Comparison of ENCODE assay signal across 36 mouse cellular contexts in the genomic region with DNA sequence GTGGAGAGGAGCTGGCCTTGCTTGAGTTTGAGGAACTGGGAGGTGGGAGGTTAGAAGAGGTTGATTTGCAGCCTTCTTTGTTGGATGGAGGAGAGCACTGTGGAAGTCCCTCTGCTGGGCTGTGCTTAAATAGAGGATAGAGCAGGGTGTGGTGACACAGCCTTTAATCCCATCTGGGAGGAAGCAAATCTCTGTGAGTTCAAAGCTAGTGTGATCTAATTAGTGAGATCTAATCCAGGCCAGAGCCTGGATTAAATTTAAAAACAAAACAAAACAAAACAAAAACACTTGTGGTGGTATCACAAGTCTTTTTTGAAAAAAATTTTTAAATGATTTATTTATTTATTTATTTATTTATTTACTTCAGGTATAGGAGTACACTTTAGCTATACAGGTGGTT. TPM values are rescaled to one million over a fixed set of nuclear protein-coding genes. Genes with fewer than 3 reads are reported as not detected.
"Had no signal": no experiment of that assay in that cellular context is flagged by ENCODE, and none has a peak within 500 bp of the region (broad histone marks: within the 10 kb centered on the region; RNA-seq: fewer than 3 reads in every experiment).

A gene (minus strand): TSS at position 101 of the 400 bp plus-strand sequence.

- H3K9me3 ChIP-seq: limb, embryonic 10.5 days; limb, embryonic 12.5 days; limb, embryonic 13.5 days; limb, embryonic 15.5 days; liver, embryonic 12.5 days; liver, embryonic 13.5 days; liver, embryonic 15.5 days; lung, embryonic 15.5 days; megakaryocyte, embryonic 14.5 days; midbrain, embryonic 10.5 days; midbrain, embryonic 12.5 days; midbrain, embryonic 13.5 days; midbrain, embryonic 15.5 days had no signal

- DNase-seq: left cerebral cortex, postnatal 4 days; liver; liver, embryonic 13.5 days; liver, postnatal 0 days; lung, adult 18-20 months; lung, adult 2 months; lung, embryonic 14.5 days; lung, postnatal 10 days; lung, postnatal 14 days; lung, postnatal 36 days; lung, postnatal 4 days; midbrain, embryonic 14.5 days had no signal

- H3K4me1 ChIP-seq: limb, embryonic 10.5 days; limb, embryonic 12.5 days; limb, embryonic 13.5 days; limb, embryonic 15.5 days; liver, embryonic 12.5 days; liver, embryonic 13.5 days; liver, embryonic 15.5 days; lung, embryonic 15.5 days; megakaryocyte, embryonic 14.5 days; midbrain, embryonic 10.5 days; midbrain, embryonic 12.5 days; midbrain, embryonic 13.5 days; midbrain, embryonic 15.5 days had no signal

- H3K36me3 ChIP-seq: limb, embryonic 10.5 days; limb, embryonic 12.5 days; limb, embryonic 13.5 days; limb, embryonic 15.5 days; liver, embryonic 12.5 days; liver, embryonic 13.5 days; liver, embryonic 15.5 days; lung, embryonic 15.5 days; midbrain, embryonic 10.5 days; midbrain, embryonic 12.5 days; midbrain, embryonic 13.5 days; midbrain, embryonic 15.5 days had no signal

- H3K4me3 ChIP-seq: limb, embryonic 10.5 days; limb, embryonic 12.5 days; limb, embryonic 13.5 days; limb, embryonic 15.5 days; liver, embryonic 12.5 days; liver, embryonic 13.5 days; liver, embryonic 15.5 days; lung, embryonic 15.5 days; megakaryocyte, embryonic 14.5 days; midbrain, embryonic 10.5 days; midbrain, embryonic 12.5 days; midbrain, embryonic 13.5 days; midbrain, embryonic 15.5 days; myocyte had no signal

- H3K27ac ChIP-seq: limb, embryonic 10.5 days; limb, embryonic 12.5 days; limb, embryonic 13.5 days; limb, embryonic 15.5 days; liver, embryonic 12.5 days; liver, embryonic 13.5 days; liver, embryonic 14.5 days; liver, embryonic 15.5 days; lung, embryonic 15.5 days; macrophage; midbrain, embryonic 10.5 days; midbrain, embryonic 12.5 days; midbrain, embryonic 13.5 days; midbrain, embryonic 15.5 days had no signal

- H3K9ac ChIP-seq: limb, embryonic 12.5 days; limb, embryonic 13.5 days; limb, embryonic 15.5 days; liver, embryonic 12.5 days; liver, embryonic 13.5 days; liver, embryonic 14.5 days; liver, embryonic 15.5 days; liver, postnatal 0 days; lung, embryonic 14.5 days; lung, embryonic 15.5 days; midbrain, embryonic 12.5 days; midbrain, embryonic 13.5 days; midbrain, embryonic 15.5 days had no signal

RNA-seq across cellular contexts. Expression of the gene that starts here (rescaled TPM):
- total RNA-seq: left cerebral cortex, adult 8-10 months; left cerebral cortex, postnatal 14 days; left cerebral cortex, postnatal 25 days; liver, adult 2 months; megakaryocyte progenitor cell, adult 5-6 weeks; megakaryocyte, adult 5-6 weeks; megakaryocyte-erythroid progenitor cell, adult 5-6 weeks; midbrain, postnatal 0 days; monocyte, adult 5-6 weeks had no signal
